Mouse (Mus musculus) mouse trophoblast stem cell (cell line): ENCODE data around the gene Lpar3.

Source experiments
- in situ Hi-C, 2 experiments: fragments of 300-500 bp; cut with MseI, MboI; formaldehyde crosslinking; loops; 2 replicates in 1 of 2; 3 replicates in 1 of 2; pipeline ENCODE4 v1.15.1; 2025

Lpar3 gene

DNA sequence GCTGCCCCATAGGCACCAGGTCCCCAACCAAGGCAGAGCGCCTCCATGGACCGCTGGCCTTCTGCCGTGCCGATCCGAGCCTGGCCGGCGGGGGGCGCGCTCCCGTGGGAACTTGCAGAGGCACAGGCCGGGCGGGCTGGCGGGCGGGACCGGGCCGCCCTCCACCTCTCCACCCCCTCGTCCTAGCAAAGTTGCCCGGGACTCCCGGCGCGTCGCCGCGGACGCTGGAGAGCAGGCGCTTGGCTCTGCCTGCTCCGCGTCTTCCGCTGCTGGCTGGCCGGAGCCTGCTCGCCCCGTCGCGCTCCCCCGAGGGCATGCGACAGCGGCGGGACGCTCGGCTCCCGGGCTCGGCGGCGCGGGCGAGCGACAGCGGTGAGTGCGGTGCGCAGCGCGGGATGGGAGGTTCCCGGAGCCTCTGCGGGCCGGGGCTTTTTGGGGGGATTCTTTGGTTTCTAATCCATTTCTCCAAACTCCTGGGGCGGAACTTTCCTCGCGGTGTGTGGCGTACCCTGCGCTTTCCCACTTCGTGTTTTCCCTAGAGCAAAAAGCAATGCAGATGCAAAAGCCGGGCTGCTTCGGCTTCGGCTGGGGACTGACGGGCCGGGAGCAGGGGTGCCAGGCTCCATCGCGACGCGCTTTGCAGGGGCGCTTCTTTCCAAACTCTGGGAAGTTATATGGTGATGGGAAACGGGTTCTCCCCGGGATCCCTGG is at the start of gene Lpar3:
TSS of gene Lpar3 (plus strand) at position 188 of the 711 bp plus-strand sequence.
- in situ Hi-C loops = no loop called here

DNA sequence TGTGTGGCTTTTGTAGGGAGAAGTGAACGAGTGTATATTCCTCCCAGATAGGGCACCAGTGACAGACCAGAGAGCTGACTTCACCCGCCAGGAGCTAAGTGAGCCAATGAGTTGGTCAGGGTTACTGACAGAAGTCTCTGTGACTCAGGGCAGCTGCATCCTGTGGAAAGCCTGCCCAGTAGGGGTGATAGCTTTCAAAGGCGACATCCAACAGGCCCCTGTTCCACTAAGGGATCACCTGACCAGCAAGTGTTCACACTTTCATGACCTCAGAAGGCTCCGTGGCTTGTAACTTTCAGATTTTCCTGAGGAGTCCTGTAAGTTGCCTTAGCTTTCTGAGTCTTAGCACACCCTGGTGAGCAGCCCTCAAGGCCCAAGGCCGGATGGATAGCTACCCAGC is 47.7 kb upstream of the Lpar3 start:
- in situ Hi-C loops = loop anchor here in 1 of 2 experiments (10.0 kb wide), 1 partner anchor 218 kb away; no protein-coding TSS in a partner anchor

DNA sequence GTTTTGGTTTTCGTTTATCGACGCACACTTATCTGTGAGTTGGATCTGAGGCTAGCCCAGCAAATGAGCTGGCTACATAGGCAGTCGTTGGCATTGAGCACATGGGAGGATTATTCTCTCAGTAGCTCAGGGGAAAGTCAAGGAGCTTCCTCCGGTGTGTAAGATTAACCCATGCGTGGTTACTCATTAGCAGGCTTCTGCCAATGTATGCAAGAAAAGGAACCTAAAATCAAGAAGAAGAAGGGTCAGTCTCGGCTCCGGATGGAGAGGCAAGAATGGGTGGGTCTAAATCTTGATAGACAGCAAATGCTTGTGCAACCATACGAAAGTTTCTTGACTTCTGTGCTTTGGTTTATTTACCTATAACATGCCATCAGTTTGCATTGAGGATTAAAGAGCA is 46.5 kb upstream of the Lpar3 start:
- in situ Hi-C loops = loop anchor here in 1 of 2 experiments (10.0 kb wide), 1 partner anchor 219 kb away; no protein-coding TSS in a partner anchor

DNA sequence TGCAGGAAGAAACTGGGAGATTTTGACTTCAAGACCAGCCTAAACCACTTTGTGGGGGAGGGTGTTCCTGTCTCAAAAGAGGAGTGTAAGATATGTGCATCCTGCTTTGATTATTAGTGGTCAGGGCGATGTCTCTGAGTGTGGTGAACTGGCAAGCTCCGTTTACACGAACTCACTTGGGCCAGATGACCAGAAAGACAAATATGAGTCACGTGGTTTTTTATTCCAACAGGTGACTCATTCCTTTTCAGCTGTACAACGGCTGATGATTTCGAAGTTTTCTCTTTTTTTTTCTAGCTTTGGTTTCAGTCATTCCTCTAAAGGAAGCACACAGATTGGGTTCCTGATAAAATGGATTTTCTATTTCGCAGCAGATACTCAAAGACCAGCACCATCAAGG is 43.5 kb upstream of the Lpar3 start:
- in situ Hi-C loops = loop anchor here (5.0 to 10.0 kb wide), 3 partner anchors 120 to 230 kb away; no protein-coding TSS in a partner anchor

DNA sequence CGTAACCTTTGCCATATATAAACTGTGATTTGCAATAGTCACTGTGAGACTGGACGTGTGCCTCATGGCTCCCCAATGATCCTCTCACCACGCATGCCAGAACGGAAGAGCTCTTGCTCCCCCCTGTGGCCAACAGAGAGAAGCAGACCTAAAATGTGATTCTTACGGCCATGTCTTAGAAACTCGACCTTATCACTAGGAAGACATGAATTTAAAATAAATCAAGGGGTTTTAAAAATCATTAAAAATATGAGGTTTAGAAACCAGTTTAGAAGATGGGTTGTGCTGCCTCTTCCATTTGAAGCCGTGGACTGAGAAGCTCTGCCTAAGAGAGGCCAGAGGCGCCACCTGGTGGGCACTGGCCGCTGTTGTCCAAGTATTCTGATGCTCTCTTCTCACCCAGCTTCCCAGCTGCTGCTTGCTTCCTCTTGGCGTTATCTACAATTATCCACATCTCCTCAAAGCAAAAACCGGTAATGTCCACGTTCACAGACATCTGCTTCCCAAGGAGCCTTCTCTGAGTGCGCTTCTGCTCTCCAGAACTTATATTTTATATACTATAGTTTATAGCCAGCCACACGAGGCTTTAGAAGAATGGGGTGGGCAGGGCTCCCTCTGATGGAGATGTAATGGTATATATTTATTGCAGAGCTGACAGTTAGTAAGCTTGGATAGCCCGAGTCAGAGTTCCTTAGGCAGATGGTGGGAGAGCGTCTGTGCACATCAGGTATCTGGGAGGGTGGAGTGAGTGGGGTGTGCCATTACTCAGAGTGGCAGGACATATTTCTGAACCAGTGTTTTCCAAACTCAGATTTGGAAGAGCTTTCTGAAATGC is 42.8 kb upstream of the Lpar3 start:
- in situ Hi-C loops = loop anchor here (5.0 to 10.0 kb wide), 3 partner anchors 121 to 231 kb away; no protein-coding TSS in a partner anchor

DNA sequence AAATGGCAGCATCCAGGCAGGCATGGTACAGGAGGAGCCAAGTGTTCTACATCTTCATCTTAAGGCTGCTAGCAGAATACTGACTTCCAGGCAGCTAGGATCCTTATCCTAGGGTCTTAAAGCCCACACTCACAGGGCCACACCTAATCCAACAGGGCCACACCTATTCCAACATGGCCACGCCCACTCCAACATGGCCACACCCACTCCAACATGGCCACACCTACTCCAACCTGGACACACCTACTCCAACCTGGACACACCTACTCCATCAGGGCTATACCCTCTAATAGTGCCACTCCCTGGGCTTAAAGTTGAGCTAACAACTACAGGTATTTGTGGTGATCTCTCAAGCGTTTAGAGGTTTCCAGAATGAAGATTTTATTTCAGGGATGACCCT is 40.4 kb upstream of the Lpar3 start:
- in situ Hi-C loops = loop anchor here in 1 of 2 experiments (5.0 kb wide), 1 partner anchor 147 kb away; no protein-coding TSS in a partner anchor

DNA sequence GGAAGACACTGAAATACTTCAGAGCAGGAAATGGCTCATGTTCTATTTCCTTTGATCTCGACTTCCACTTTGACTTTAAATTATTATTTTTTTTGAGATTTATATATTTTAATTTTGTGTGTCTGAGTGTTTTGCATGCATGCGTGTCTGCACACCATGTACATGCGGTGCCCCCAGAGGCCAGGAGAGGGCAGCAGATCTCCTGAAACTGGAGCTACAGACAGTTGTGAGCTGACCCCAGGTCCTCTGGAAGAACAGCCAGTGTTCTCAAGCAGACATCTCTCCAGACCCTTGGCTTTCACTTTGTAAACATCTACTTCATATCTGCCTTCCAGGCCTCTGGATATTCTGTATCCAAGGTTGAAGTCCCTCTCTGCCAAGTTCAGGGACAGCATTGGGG is 39.8 kb upstream of the Lpar3 start:
- in situ Hi-C loops = loop anchor here in 1 of 2 experiments (5.0 kb wide), 1 partner anchor 146 kb away; no protein-coding TSS in a partner anchor

DNA sequence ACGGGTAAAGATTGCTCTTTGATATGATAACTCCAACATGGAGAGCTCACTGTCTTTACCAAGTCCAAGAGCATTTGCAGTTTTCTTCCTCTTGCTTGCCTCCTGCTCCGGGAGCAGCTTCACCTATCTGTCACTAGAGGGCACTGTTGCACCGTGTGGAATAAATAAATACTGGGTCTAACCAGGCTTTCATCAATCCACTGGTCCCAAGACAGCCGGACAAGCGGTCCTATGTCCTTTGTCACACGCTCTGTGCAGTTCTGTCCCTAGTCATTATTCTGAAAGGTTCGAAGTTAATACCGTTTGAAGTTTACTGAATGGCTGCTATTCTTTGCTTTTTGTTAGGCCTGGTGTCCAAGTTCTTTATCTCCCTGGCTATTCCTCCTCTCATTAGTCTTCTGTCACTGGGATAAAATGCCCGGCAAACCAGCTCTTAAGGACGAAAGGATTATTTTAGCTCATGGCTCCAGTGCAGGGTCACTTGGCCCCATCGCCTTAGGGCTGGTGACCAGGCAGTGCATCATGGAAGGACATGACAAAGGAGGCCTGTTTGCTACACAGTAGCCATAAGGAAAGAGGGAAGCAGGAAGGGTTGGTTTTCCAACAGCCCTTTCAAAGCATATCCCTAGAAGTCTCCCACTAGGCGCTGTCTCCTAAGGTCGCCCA is 35.6 kb upstream of the Lpar3 start:
- in situ Hi-C loops = loop anchor here in 1 of 2 experiments (5.0 kb wide), 1 partner anchor 142 kb away; no protein-coding TSS in a partner anchor

DNA sequence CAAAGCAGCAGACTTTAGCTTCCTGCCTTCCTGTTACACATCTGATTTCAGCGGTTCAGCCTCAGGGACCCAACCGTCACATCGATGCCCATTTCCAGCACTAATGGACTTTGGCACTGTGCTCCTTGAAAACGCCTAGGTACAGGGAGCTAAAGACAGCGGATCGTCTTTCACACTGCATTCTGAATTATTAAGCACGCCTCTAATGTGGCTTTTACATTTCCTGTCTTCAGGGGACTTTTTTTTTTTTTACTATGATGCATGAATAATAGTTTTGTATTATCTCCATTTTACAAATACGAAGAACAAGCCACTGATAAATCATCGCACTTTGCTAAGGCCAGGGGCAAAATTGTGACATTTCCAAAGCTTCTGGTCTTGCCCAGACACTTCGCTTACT is 34.7 kb upstream of the Lpar3 start:
- in situ Hi-C loops = no loop called here

DNA sequence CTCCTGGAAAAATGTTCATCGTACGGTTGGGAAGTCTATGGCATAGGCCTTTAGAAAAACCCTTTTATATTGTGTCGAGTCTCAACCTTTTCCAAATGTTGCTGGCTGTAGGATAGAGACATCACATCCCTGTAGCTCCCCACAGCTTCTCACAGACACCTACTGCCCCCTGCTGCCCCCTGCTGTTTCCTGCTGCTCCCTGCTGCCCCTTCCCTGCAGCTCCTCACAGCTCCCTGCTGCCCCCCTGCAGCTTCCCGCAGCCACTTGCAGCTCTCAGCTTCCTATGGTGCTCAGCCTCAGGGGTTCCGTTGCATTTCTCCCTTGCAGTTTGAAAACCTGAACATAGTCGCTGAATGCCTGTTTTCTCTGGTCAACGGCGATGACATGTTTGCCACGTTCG is 30.8 kb upstream of the Lpar3 start:
- in situ Hi-C loops = no loop called here

DNA sequence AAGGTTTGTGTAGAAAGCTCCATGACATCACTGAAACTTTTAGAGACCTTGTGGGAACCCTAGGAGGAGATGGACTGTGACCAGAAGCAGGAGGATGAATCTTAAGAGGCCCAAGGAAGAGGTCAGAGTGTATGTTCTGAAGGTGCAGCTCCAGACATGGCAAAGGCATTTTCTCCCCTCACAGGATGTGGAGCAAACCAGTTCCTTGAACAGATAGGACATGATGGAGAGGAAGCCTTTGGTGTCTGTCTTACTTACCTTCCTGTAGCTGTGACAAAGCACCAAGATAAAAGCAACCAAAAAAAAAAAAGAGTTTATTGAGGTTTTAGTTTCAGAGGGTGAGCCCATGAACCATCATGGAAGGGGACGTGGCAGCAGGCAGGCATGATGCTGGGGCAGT is 28.3 kb upstream of the Lpar3 start:
- in situ Hi-C loops = no loop called here

DNA sequence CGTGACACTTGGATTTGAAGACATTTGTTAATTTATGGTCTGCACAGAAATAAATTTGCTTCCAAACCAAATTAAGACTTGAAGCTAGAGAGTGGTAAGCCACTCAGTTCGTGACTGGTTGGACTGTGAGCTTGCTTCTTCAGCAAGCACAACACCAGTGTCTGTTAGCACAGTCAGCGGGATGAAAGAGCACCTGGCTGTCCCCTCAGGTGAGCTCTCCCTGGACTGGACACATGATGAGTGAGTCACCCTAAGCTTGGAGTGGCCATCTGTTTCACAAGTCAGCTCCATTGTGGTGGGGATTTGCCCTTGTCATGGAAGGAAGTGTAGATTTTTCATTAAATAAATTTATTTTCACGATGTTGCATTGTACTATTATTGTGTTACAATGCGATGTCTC is 25.6 kb upstream of the Lpar3 start:
- in situ Hi-C loops = no loop called here

DNA sequence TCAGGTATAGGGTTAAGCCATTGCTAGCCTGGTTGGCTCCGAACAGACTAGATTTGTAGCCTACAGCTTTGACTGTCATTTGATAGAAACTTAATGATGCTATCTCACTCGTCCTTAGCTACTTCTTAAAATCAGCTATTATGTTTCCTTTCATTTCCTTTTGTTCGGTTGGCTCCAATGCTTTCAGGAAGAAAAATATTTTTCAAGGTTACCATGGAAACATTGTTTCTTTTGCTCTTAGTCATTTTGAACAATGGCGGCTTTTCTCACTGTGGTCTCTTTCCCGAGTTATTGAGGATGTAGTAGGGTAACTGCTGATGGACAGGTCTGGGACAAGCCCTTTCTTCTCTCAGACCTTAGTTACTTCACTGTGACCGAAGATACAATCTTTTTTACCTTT is 24.5 kb upstream of the Lpar3 start:
- in situ Hi-C loops = no loop called here

DNA sequence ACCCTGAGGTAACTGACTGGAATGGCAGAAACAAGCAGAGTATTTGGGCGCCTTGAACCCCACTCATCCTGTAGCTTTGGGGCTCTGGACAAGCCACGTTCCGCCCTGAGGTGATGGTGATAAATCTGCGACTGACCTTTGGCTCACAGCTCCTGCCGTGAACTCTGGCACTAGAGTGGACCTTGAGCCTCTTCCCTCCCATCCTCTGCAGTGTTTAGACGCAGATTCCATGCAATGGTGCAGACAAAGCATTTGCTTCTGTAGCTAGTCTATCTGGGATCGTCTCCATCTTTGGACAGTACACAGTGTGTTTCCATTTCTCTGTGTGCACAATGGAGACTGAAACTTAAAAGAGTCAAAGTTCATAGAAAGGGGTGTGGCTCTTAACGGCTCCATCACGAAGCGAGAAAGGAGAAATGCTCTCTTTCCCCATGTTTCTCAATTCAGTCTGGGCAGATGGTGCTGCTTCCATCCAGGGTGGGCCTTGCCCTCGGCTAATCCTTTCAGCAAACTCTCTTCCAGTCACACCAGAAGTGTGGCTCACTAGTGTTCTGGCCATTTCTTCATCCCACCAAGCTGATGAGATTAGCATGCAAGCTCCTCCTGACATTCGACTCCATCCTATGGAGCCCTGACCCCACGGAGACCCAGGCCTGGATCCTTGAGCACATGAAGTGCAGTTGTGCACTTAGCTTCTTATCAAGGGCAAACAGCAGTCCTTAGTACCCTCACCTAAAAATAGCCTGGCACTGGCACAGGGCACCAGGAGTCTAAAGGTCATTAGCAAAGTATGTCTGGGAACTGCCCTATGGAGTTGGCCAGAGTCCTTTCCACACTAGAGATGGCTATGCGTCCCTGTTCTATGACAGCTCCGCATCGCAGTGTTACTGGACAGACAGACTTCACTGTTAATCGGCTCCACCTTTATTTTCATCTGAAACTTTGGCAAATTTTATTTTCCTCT is 23.7 kb upstream of the Lpar3 start:
- in situ Hi-C loops = no loop called here

DNA sequence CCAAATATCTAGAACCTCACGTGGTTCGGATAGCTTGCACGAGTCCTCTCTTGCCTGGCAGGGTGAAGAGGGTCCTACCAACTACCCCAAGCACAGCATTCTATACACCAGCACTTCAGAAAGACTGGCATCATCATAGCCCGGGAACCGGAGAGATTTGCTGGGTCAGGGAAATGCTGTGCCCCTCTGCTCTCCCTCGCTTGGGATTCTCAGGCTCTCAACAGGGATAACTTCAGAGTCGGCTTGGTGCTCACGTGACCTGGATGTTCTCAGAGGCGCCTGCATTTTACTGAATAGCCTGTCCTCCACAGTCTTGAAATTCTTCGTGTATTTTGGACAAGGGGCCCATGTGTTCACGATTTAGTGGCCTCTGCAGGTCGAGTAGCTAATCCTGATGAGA is 23.0 kb upstream of the Lpar3 start:
- in situ Hi-C loops = no loop called here

DNA sequence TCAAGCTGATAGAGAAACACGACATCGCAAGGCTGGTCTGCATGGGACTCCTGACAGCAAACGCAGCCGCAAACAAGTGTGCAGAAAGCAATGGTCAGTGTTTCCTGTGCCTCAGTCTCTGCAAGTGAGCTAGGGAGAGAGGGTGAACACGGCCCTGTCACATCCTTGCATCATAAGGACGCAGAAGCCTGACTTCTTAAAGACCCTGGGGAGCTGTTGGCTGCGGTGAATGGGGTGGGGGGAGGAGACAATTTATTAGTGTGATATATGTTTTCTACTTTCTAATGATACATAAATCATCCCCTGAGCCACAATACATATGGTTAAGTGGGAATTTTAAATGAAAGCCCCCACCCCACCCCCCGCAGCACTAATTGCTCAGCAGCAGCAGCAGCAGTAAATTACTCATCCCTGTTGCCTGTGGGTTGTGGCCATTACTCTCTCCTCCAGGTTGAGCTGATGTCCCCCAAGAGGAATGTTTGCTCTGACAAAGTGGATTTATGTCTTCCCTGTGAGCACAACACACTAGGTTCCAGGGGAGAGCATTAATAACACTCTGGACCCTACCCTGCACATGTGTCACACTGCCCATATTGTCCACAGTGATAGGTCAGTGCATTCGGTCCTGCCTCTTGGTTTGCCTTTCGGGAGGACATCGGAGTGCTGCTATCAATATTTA is 21.8 kb upstream of the Lpar3 start:
- in situ Hi-C loops = no loop called here

DNA sequence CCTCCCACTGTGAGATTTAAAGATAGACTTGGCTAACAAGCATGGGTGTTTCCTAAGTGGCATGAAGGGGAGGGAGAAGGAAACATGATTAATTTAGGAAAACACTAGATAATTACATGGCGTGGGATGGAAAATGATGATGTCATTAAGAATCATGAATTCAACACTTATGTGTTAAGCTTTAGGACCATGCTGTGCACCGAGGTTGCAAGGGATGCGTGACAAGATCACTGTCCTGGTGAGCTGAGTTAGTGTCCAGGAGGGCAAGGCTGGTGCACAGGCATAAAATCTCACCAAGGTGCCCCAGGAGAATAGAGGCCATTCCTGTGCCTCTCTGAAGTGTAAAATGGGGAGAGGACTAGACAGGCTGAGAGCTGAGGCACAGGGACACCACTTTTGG is 21.3 kb upstream of the Lpar3 start:
- in situ Hi-C loops = no loop called here

DNA sequence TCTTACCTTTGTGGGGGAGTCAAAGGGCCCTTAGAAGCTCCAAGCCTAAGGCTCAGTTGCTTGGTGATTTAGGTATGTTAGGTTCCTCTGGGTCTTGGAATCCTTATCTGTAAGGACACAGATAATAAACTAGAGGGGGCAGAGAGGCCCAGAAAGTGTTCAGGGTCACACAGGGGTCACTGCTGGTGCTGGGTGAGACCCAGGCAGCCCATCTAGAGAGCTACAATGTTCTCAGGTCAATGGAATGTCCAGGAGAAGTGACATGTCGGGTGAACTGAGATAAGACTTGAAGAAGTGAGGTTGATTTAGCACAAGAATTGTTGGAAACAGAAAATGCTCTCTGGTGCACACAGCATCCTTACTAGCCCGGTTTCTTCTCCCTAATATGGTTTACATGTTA is 16.4 kb upstream of the Lpar3 start:
- in situ Hi-C loops = no loop called here

DNA sequence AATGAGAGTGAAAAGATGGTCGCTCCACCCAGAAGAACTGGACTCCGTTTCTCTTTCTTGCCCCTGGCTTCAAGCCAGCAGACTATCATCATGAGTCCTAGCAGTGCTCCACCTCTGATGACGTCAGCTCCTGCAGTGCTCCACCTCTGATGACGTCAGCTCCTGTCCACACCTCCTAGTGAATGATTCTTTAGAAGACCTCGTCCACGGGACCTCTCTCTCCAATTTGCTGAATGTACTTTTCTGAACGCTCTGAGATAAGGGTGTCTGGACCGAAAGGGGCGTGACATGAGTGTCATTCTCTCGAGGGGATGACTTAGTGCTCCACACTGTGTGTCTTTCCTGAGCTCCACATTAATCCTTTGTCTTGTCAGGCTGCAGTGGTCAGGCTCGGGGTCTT is 15.5 kb upstream of the Lpar3 start:
- in situ Hi-C loops = no loop called here

DNA sequence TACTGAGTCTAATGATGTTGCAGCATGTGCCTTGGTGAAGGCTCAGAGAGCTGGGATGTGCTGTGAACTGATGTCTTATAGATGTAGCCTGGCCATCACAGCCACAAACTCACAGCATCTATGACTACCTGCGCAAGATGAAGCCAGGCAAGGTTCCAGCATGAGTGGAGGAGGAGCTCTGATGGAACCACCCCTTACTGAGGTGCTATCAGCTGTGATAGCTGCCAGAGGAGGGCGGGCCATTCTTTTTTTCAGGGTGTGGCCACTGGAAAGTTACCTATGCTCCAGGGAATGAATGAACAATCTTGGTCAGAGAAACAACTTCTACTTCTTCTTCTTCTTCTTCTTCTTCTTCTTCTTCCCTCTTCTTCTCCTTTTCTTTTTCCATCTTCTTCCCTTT is 14.1 kb upstream of the Lpar3 start:
- in situ Hi-C loops = no loop called here
